Mouse (Mus musculus): Measurements from ENCODE around the gene Psmf1.

Gene Psmf1

GRCm38 (mm10) chr2:151743845-151744244 lies at the start of gene Psmf1:
Psmf1 (minus strand) TSS chr2:151744186.
- no peak for DNase-seq (ENCODE audit: low spot score in 2 of 2)

GRCm38 (mm10) chr2:151791156-151791555 lies 47.2 kb upstream of the Psmf1 start:
- DNase-seq (ENCODE audit: low spot score in 2 of 2): no peak

- DNase-seq (ENCODE audit: low spot score in 2 of 2): no peak
Measured at GRCm38 (mm10) chr2:151790169-151790568, 46.2 kb upstream of the Psmf1 start.

- no peak for DNase-seq (ENCODE audit: low spot score in 2 of 2)
Measured at GRCm38 (mm10) chr2:151788221-151788977, 44.4 kb upstream of the Psmf1 start.

- no peak for DNase-seq (ENCODE audit: low spot score in 2 of 2)
Measured at GRCm38 (mm10) chr2:151783493-151783892, 39.5 kb upstream of the Psmf1 start.

- no peak for DNase-seq (ENCODE audit: low spot score in 2 of 2)
Measured at GRCm38 (mm10) chr2:151777366-151777765, 33.4 kb upstream of the Psmf1 start.

- DNase-seq (ENCODE audit: low spot score in 2 of 2): no peak
Measured at GRCm38 (mm10) chr2:151773476-151773875, 29.5 kb upstream of the Psmf1 start.

DNA sequence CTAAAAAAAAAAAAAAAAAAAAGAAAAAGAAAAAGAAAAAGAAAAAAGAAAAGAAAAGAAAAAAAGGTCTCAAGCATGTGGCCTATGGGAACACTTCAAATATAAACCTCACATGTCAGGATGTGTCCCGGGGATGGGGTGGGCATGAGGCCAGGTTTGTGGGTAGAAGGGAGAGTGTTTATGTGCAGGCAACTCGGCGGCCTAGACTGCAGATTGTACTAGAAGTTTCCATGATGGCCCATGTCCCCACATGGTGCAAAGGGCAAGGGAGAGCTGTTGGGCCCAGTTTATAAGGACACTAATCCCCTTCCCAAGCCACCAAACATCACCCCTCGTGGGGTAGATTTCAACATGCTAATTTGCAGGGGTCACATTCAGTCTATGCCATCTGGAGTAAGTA lies 28.2 kb upstream of the Psmf1 start:
- no peak for DNase-seq (ENCODE audit: low spot score in 2 of 2)

GRCm38 (mm10) chr2:151764557-151764956 lies 20.6 kb upstream of the Psmf1 start:
- no peak for DNase-seq (ENCODE audit: low spot score in 2 of 2)

DNA sequence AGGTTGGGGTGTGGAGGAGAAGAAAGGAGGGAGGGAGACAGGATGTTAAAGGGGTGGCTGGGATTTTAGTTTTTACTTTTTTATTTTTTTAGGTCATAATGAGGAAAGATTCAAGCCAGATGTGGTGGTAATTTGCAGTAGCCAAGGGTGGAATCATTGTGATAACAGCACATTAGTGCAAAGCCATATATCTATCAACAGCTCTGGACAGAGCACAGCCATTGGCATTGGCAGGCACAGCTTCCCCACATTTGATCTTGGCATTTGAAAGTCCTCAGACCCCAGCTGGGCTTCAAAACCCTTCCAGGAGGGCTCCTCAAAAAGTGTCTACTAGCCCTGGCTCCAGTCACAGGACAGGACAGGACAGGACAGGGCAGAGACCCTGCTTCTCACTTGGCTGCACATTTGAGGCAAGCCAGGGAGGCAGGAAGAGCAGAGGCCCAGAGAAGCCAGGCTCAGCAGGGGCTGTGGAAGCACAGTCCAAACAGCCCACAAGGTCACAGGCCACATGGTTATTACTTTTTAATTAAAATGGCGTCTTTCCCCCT lies 14.9 kb upstream of the Psmf1 start:
- DNase-seq (ENCODE audit: low spot score in 2 of 2): no peak

DNA sequence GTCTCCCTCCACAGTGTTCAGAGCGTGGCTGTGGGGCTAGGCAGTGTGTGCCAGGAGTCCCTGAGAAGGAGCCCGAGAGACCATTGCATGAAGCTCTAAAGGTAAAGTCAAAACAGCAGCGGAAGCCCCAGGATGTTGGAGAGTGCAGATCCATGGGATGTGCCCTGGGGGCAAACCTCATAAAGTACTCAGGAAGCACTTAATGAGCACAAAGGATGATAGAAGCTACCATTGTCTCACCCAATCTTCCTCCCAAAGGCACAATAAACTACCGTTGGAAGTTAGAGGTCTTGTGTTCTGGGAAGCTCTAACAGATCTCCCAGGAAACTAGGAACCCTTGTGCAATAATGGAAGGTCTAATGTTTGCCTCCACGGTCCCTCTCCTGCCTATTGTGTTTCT lies 13.5 kb upstream of the Psmf1 start:
- no peak for DNase-seq (ENCODE audit: low spot score in 2 of 2)

- DNase-seq (ENCODE audit: low spot score in 2 of 2): no peak
Measured at GRCm38 (mm10) chr2:151756277-151757061, 12.5 kb upstream of the Psmf1 start.

GRCm38 (mm10) chr2:151751330-151751729 lies 7.3 kb upstream of the Psmf1 start:
- DNase-seq (ENCODE audit: low spot score in 2 of 2): no peak

- peak in 1 of 2 experiments; percentile 10 for DNase-seq (ENCODE audit: low spot score in 2 of 2)
Measured at GRCm38 (mm10) chr2:151747847-151748705, 4.1 kb upstream of the Psmf1 start.

GRCm38 (mm10) chr2:151742850-151743679 lies 921 bp downstream of the Psmf1 start:
- DNase-seq (ENCODE audit: low spot score in 2 of 2): no peak

GRCm38 (mm10) chr2:151742084-151742483 lies 1.9 kb downstream of the Psmf1 start:
- DNase-seq (ENCODE audit: low spot score in 2 of 2): no peak

DNA sequence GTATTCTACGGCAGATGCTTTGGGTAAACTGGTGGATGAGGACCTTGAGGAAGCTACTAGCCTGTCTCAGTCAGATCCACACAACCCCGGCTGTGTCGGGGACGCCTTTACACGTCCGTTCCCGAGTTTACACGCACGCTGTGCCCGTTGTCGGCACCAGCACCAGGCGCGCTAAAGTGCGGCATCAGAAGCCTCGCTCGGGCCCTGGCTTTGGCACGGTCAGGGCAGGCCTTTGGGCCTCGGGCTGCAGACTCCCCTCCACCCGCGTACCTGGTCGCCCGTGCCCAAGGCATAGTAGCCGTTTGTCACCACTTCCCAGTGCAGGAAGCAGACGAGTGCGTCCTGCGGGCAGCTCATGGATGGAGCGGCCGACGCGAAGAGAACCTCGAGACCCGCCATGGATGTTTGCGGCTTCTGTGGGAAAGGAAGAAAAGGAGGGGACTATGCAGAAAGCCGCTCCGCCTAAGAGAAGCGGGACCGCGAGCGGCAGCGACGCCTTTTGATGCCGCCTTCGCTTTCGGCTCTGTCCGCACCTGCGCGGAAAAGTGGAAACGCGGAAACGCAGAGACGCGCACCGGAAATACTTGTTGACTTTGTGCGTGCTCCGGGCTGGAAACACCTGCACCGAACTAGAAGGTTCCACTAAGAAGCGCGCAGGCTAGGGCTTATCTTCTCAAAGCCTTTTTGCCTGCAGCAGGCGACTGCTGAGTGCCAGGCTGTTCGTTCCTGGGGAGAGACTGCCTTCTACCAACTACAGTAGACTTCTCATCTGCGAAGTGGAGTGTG lies 3.1 kb downstream of the Psmf1 start:
- DNase-seq (ENCODE audit: low spot score in 2 of 2): peak; percentile 64 to 83

DNA sequence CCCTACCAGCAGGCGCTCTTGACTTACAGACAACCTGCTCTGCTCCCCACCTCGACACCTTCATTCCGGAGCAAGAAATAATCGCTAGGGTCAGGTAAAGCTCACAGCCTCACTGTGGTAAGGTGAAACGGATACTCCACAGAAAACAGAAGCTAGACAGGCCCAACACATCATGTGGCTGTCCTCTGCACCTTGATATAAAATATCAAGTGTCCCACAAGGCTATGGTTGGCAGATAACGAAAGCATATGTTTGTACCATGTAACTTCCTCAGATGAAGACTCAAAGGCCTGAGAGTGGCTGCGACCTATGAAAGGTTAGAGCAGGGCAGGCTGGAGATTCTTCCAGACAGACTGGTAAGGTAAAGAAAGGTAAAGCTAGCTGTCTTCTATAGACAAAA lies 4.5 kb downstream of the Psmf1 start:
- DNase-seq (ENCODE audit: low spot score in 2 of 2): no peak

- DNase-seq (ENCODE audit: low spot score in 2 of 2): no peak
Measured at GRCm38 (mm10) chr2:151739081-151739480, 4.9 kb downstream of the Psmf1 start.

- DNase-seq (ENCODE audit: low spot score in 2 of 2): no peak
Measured at GRCm38 (mm10) chr2:151738460-151738859, 5.5 kb downstream of the Psmf1 start.

Measured in heart, adult 9 months (tissue).